Mouse (Mus musculus) frontal cortex, postnatal 10 days (tissue): ENCODE measurements around the gene Coa3.
A peak's percentile ranks its signal among the peaks of the same experiment; 100 is the strongest.

Experiments
- DNase-seq, 2 experiments: peaks; one replicate each; pipeline ENCODE4 v3.0.0; 2022; ENCODE audit warnings: low spot score in 2 of 2, mixed read lengths in 1 of 2

The Coa3 gene

GRCm38 (mm10) chr11:101252941-101253340 lies 26.0 kb downstream of the Coa3 start:
- no peak for DNase-seq

GRCm38 (mm10) chr11:101251031-101251430 lies 27.9 kb downstream of the Coa3 start:
- DNase-seq: no peak

GRCm38 (mm10) chr11:101248258-101248994 lies 30.5 kb downstream of the Coa3 start:
- no peak for DNase-seq

- no peak for DNase-seq
These were observed 31.3 kb downstream of the Coa3 start for GRCm38 (mm10) chr11:101247521-101248030.

GRCm38 (mm10) chr11:101246702-101247012 lies 32.3 kb downstream of the Coa3 start:
- no peak for DNase-seq

- DNase-seq: no peak
These were observed 32.8 kb downstream of the Coa3 start, which contains the start of gene Ramp2 for GRCm38 (mm10) chr11:101245855-101246701. Gene Ramp2 (plus strand): TSS chr11:101246028.

- DNase-seq: no peak
These were observed 33.8 kb downstream of the Coa3 start for GRCm38 (mm10) chr11:101245071-101245470.

GRCm38 (mm10) chr11:101238071-101238647 lies 40.8 kb downstream of the Coa3 start:
- no peak for DNase-seq

GRCm38 (mm10) chr11:101236782-101237181 lies 42.1 kb downstream of the Coa3 start:
- no peak for DNase-seq

- no peak for DNase-seq
These were observed 43.5 kb downstream of the Coa3 start for GRCm38 (mm10) chr11:101235429-101235828.

GRCm38 (mm10) chr11:101234124-101234523 lies 44.8 kb downstream of the Coa3 start:
- DNase-seq: no peak

GRCm38 (mm10) chr11:101233240-101233639 lies 45.7 kb downstream of the Coa3 start:
- DNase-seq: no peak

- DNase-seq: no peak
These were observed 46.7 kb downstream of the Coa3 start for GRCm38 (mm10) chr11:101232010-101232839.

- DNase-seq: peak in 1 of 2 experiments; percentile 31
These were observed 47.7 kb downstream of the Coa3 start for GRCm38 (mm10) chr11:101230991-101231871.

GRCm38 (mm10) chr11:101230526-101230925 lies 48.4 kb downstream of the Coa3 start:
- no peak for DNase-seq

GRCm38 (mm10) chr11:101230061-101230511 lies 48.8 kb downstream of the Coa3 start:
- DNase-seq: no peak

GRCm38 (mm10) chr11:101229361-101229900 lies 49.5 kb downstream of the Coa3 start:
- no peak for DNase-seq
